Mouse (Mus musculus): ENCODE data around the gene Krt27.

DNA sequence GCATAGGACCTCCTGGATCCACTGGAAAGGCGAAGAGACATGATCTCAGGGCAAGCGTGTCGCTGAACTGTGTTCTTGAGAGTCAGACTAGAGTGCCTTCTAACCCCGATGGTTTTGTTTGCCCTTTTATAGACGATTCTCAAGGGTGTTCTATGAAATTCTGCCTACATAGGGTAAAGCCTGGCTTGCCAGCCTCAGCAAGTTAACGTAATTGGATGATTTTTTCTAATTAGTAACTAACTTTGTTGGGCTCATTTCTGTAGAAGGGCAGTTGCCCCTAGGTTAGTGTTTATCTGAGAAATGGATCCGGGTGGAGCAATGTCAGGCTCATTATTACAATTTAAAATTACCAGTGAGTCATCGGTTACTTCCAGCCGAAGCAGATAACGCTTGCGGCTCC is 28.1 kb downstream of the Krt27 start, which contains the start of gene Krt25:
- no peak for TF ChIP-seq GATA1 (IDR thresholded peaks at IDR 0.05; ENCODE audit: borderline replicate concordance, low read length)
- no peak for TF ChIP-seq FLI1 (IDR thresholded peaks at IDR 0.05; ENCODE audit: low read length)

Measured in megakaryocyte, embryonic 14.5 days (primary cell).